Mouse (Mus musculus) right cerebral cortex, postnatal 4 days (tissue): Measurements from ENCODE around the gene Olfr324.

Experiments
- DNase-seq: peaks from one replicate; pipeline ENCODE4 v3.0.0-alpha.2; 2022

Olfr324 gene

GRCm38 (mm10) chr11:58594814-58595213 lies at the start of gene Olfr324:
Olfr324 (plus strand) TSS chr11:58595114.
- DNase-seq, result no peak

- no peak for DNase-seq
These were observed 48.6 kb upstream of the Olfr324 start, which contains the start of gene Olfr329-ps for GRCm38 (mm10) chr11:58546322-58546721. Olfr329-ps (minus strand) TSS chr11:58546422.

GRCm38 (mm10) chr11:58555536-58555935 lies 39.4 kb upstream of the Olfr324 start, which contains the start of gene Olfr328:
Olfr328 (minus strand) TSS chr11:58555636.
- DNase-seq, result no peak

GRCm38 (mm10) chr11:58570405-58570804 lies 24.5 kb upstream of the Olfr324 start, which contains the start of gene Olfr224:
Olfr224 (minus strand) TSS chr11:58570553.
- DNase-seq, result no peak

- no peak for DNase-seq
These were observed 17.5 kb upstream of the Olfr324 start, which contains the start of gene Olfr325 for GRCm38 (mm10) chr11:58577430-58577829. Olfr325 (plus strand) TSS chr11:58577730.

- DNase-seq, result peak; percentile 67
These were observed 16.3 kb upstream of the Olfr324 start for GRCm38 (mm10) chr11:58578636-58579035.

- DNase-seq, result peak; percentile 47
These were observed 7.0 kb upstream of the Olfr324 start for GRCm38 (mm10) chr11:58587898-58588348.

GRCm38 (mm10) chr11:58588620-58589250 lies 6.2 kb upstream of the Olfr324 start:
- no peak for DNase-seq

GRCm38 (mm10) chr11:58597837-58598236 lies 2.9 kb downstream of the Olfr324 start:
- no peak for DNase-seq

GRCm38 (mm10) chr11:58602062-58602461 lies 7.1 kb downstream of the Olfr324 start:
- DNase-seq, result no peak

GRCm38 (mm10) chr11:58602800-58603560 lies 8.1 kb downstream of the Olfr324 start:
- no peak for DNase-seq

GRCm38 (mm10) chr11:58604688-58605087 lies 9.8 kb downstream of the Olfr324 start:
- no peak for DNase-seq

GRCm38 (mm10) chr11:58605228-58605627 lies 10.3 kb downstream of the Olfr324 start:
- DNase-seq, result no peak

GRCm38 (mm10) chr11:58606177-58606919 lies 11.4 kb downstream of the Olfr324 start:
- DNase-seq, result no peak

GRCm38 (mm10) chr11:58607030-58607429 lies 12.1 kb downstream of the Olfr324 start:
- DNase-seq, result no peak

GRCm38 (mm10) chr11:58613359-58613758 lies 18.4 kb downstream of the Olfr324 start:
- no peak for DNase-seq

- DNase-seq, result no peak
These were observed 19.6 kb downstream of the Olfr324 start for GRCm38 (mm10) chr11:58614526-58614925.

- DNase-seq, result no peak
These were observed 21.1 kb downstream of the Olfr324 start, which contains the start of gene 2210407C18Rik for GRCm38 (mm10) chr11:58615975-58616374. 2210407C18Rik (minus strand) TSS chr11:58616075.

GRCm38 (mm10) chr11:58618369-58618768 lies 23.5 kb downstream of the Olfr324 start:
- no peak for DNase-seq

GRCm38 (mm10) chr11:58618793-58619192 lies 23.9 kb downstream of the Olfr324 start:
- DNase-seq, result no peak

GRCm38 (mm10) chr11:58626146-58626545 lies 31.2 kb downstream of the Olfr324 start:
- DNase-seq, result no peak

GRCm38 (mm10) chr11:58630401-58630800 lies 35.5 kb downstream of the Olfr324 start, which contains the start of gene Olfr323:
Olfr323 (minus strand) TSS chr11:58630501.
- no peak for DNase-seq

GRCm38 (mm10) chr11:58634878-58635277 lies 40.0 kb downstream of the Olfr324 start:
- no peak for DNase-seq
